Mouse (Mus musculus) thymus, adult 2 months (tissue): ENCODE data around the gene Pex26. TPM values are rescaled to one million over a fixed set of nuclear protein-coding genes. Genes with fewer than 3 reads are reported as not detected.

Experiments used
- DNase-seq: peaks from one replicate; pipeline ENCODE4 v3.0.0; 2021
- H3K27ac ChIP-seq: fragments of 200-500 bp; 2 replicates; pipeline ENCODE4 v1.5.1; 2012; ENCODE audit warnings: low read length, control low read depth; ENCODE audit not compliant: control insufficient read depth, insufficient read depth
- H3K27me3 ChIP-seq: fragments of 200-500 bp; 2 replicates; pipeline ENCODE4 v1.6.1; 2012; ENCODE audit warnings: mild to moderate bottlenecking, low read length, moderate library complexity, mixed read lengths; ENCODE audit not compliant: control insufficient read depth, insufficient read depth
- H3K36me3 ChIP-seq: fragments of 200-500 bp; 2 replicates; pipeline ENCODE4 v1.6.1; 2012; ENCODE audit warnings: mild to moderate bottlenecking, low read length, moderate library complexity; ENCODE audit not compliant: control insufficient read depth, insufficient read depth
- H3K4me1 ChIP-seq: fragments of 200-500 bp; replicated peaks from 2 replicates; pipeline ENCODE4 v1.6.1; 2012; ENCODE audit warnings: low read length; ENCODE audit not compliant: control insufficient read depth, insufficient read depth
- H3K4me3 ChIP-seq: fragments of 200-500 bp; 2 replicates; pipeline ENCODE4 v1.5.1; 2012; ENCODE audit warnings: mild to moderate bottlenecking, low read length, control low read depth, moderate library complexity; ENCODE audit not compliant: control insufficient read depth, insufficient read depth
- CTCF ChIP-seq: fragments of 200-500 bp; IDR thresholded peaks from 2 replicates; pipeline ENCODE4 v1.5.1; 2012; ENCODE audit warnings: mild to moderate bottlenecking, control low read depth, low read length, moderate library complexity, borderline replicate concordance; ENCODE audit not compliant: control insufficient read depth, poor library complexity, insufficient read depth; ENCODE audit errors: extremely low read depth
- POLR2A ChIP-seq: fragments of 200-500 bp; IDR thresholded peaks from 2 replicates; pipeline ENCODE4 v1.6.1; 2012; ENCODE audit warnings: mild to moderate bottlenecking, low read length, control low read depth, moderate library complexity; ENCODE audit not compliant: control insufficient read depth, poor library complexity, insufficient read depth; ENCODE audit errors: extremely low read depth
- WGBS: fragments of 180-500 bp; shearing (Covaris S2); methylation state at CpG from one replicate; pipeline ENCODE4 v1.1.7; 2018; 5-methylcytosine and 5-hydroxymethylcytosine counted together
- polyA plus RNA-seq: library from polyadenylated mRNA; depleted of rRNA; stranded (reverse); fragments of >200 nt; gene quantifications from 2 replicates; pipeline ENCODE4 v1.2.3, GENCODE M21; 2012

Gene Pex26
- polyA plus RNA-seq, 1 experiment: 31.7 TPM

GRCm38 (mm10) chr6:121149420-121149819 is 34.0 kb upstream of the Pex26 start:
- TF ChIP-seq CTCF (no peak), POLR2A (no peak)
- Histone ChIP-seq H3K36me3 (no peaks in the 10 kb centered on the region), H3K4me3 (no peak overlapping the region), H3K27me3 (no peaks in the 10 kb centered on the region), H3K27ac (no peak overlapping the region), H3K4me1 (no peaks in the 10 kb centered on the region)
- 7% methylated on average over 3 of the region's 3 CpGs for WGBS
- no peak for DNase-seq

DNA sequence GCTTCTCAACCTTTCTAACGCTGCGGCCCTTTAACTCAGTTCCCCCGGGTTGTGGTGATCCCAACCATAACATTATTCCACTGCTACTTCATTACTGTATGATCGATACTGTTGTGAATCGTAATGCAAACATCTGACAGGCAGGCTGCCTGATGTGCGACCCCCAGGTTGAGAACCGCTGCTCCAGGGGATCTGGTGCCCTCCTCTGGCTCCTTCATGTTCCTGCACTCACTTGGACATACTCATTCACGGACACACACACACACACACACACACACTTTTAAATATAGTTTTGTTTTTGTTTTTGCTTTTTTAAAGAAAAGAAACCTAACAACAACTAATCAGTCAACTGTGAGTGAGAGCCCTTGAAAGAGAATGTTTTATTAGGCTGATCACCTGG is 33.3 kb upstream of the Pex26 start:
- no peak for DNase-seq
- Histone ChIP-seq H3K4me3 (no peak overlapping the region), H3K4me1 (no peaks in the 10 kb centered on the region), H3K36me3 (no peaks in the 10 kb centered on the region), H3K27ac (no peak overlapping the region), H3K27me3 (no peaks in the 10 kb centered on the region)
- WGBS: 98% methylated on average over 8 of the region's 8 CpGs
- TF ChIP-seq POLR2A (no peak), CTCF (no peak)

DNA sequence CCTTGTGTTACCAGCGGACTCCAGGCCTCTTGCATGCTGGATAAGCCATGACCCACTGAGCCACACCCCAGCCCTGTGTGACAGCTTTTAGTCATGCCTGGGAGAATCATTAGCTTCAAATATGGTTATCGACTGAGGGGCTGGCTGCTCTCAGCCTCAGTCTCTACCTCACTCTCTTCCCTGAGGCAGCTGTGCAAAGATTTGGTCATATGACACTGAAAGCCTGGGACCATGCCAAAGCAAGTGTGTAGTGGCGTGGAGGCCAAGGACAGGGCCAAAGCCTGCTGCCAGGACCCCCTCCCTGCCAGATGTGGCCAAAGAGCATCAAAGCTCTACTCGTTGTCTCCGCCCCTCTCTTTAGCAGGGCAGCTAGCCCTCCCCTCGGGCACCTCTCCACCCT is 31.7 kb upstream of the Pex26 start:
- TF ChIP-seq CTCF: no peak
- TF ChIP-seq POLR2A: no peak
- 88% methylated on average over 6 of the region's 6 CpGs for WGBS
- no peak overlapping the region for H3K27ac ChIP-seq

GRCm38 (mm10) chr6:121153177-121153576 is 30.3 kb upstream of the Pex26 start:
- WGBS: 94% methylated on average over 8 of the region's 8 CpGs
- H3K36me3 ChIP-seq: no peaks in the 10 kb centered on the region
- H3K4me3 ChIP-seq: no peak overlapping the region
- no peak for DNase-seq
- H3K27me3 ChIP-seq: no peaks in the 10 kb centered on the region
- no peak overlapping the region for H3K27ac ChIP-seq
- H3K4me1 ChIP-seq: no peaks in the 10 kb centered on the region
- no peak for TF ChIP-seq POLR2A
- no peak for TF ChIP-seq CTCF

More for the DNA sequence above, 31.7 kb upstream of the Pex26 start:
- H3K4me1 ChIP-seq: no peaks in the 10 kb centered on the region
- DNase-seq: no peak
- no peak overlapping the region for H3K4me3 ChIP-seq
- H3K36me3 ChIP-seq: no peaks in the 10 kb centered on the region
- H3K27me3 ChIP-seq: no peaks in the 10 kb centered on the region

GRCm38 (mm10) chr6:121154451-121155300 is 28.8 kb upstream of the Pex26 start:
- Histone ChIP-seq H3K4me1 (no peaks in the 10 kb centered on the region), H3K4me3 (no peak overlapping the region), H3K27me3 (no peaks in the 10 kb centered on the region), H3K36me3 (no peaks in the 10 kb centered on the region), H3K27ac (no peak overlapping the region)
- no peak for DNase-seq
- 94% methylated on average over 16 of the region's 16 CpGs for WGBS
- TF ChIP-seq POLR2A (no peak), CTCF (no peak)

- no peak overlapping the region for H3K27ac ChIP-seq
- H3K4me1 ChIP-seq: no peaks in the 10 kb centered on the region
- no peak overlapping the region for H3K4me3 ChIP-seq
- H3K27me3 ChIP-seq: no peaks in the 10 kb centered on the region
- H3K36me3 ChIP-seq: no peaks in the 10 kb centered on the region
- no peak for DNase-seq
- 87% methylated on average over 2 of the region's 2 CpGs for WGBS
- no peak for TF ChIP-seq POLR2A
- no peak for TF ChIP-seq CTCF
Observed at GRCm38 (mm10) chr6:121156030-121156429, 27.4 kb upstream of the Pex26 start.

GRCm38 (mm10) chr6:121159616-121160015 is 23.9 kb upstream of the Pex26 start:
- Histone ChIP-seq H3K4me1 (no peaks in the 10 kb centered on the region), H3K36me3 (no peaks in the 10 kb centered on the region), H3K4me3 (no peak overlapping the region), H3K27me3 (no peaks in the 10 kb centered on the region), H3K27ac (no peak overlapping the region)
- WGBS: 93% methylated on average over 5 of the region's 5 CpGs
- no peak for DNase-seq
- TF ChIP-seq CTCF (no peak), POLR2A (no peak)

- TF ChIP-seq CTCF (no peak), POLR2A (no peak)
- Histone ChIP-seq H3K27ac (no peak overlapping the region), H3K27me3 (no peaks in the 10 kb centered on the region), H3K4me1 (no peaks in the 10 kb centered on the region), H3K36me3 (no peaks in the 10 kb centered on the region), H3K4me3 (no peak overlapping the region)
- no peak for DNase-seq
- WGBS: 84% methylated on average over 6 of the region's 6 CpGs
Observed at GRCm38 (mm10) chr6:121160126-121160525, 23.3 kb upstream of the Pex26 start.
